Mouse (Mus musculus) erythroid progenitor cell, adult 5-6 weeks (primary cell): ENCODE measurements around the gene Pnp. TPM values are rescaled to one million over a fixed set of nuclear protein-coding genes. Genes with fewer than 3 reads are reported as not detected.
"Not testable (repeated sequence)": the region's sequence is repeated elsewhere in the genome, so short reads cannot be mapped to it uniquely, and the experiment has no call there.

Experiments
- ATAC-seq: replicated peaks from 2 replicates; pipeline ENCODE4 v1.8.0; 2016; ENCODE audit warnings: moderate number of reproducible peaks, mild to moderate bottlenecking, moderate TSS enrichment, inconsistent platforms; ENCODE audit not compliant: poor library complexity, low FRiP score, severe bottlenecking
- total RNA-seq, 2 experiments: library from RNA; stranded (forward) in 1 of 2; stranded (reverse) in 1 of 2; fragments of 150-400 nt in 1 of 2; fragments of 186-747, 209-891 nt in 1 of 2; gene quantifications; 2 replicates each; pipeline versions ENCODE4 v1.2.3 to v1.2.4; 2015 to 2017; ENCODE audit warnings: low replicate concordance in 2 of 2

The Pnp gene
- total RNA-seq (2015; ENCODE audit: low replicate concordance) (256 and 266 TPM in 2 replicates), total RNA-seq (2017; ENCODE audit: low replicate concordance) (218 and 252 TPM in 2 replicates)

DNA sequence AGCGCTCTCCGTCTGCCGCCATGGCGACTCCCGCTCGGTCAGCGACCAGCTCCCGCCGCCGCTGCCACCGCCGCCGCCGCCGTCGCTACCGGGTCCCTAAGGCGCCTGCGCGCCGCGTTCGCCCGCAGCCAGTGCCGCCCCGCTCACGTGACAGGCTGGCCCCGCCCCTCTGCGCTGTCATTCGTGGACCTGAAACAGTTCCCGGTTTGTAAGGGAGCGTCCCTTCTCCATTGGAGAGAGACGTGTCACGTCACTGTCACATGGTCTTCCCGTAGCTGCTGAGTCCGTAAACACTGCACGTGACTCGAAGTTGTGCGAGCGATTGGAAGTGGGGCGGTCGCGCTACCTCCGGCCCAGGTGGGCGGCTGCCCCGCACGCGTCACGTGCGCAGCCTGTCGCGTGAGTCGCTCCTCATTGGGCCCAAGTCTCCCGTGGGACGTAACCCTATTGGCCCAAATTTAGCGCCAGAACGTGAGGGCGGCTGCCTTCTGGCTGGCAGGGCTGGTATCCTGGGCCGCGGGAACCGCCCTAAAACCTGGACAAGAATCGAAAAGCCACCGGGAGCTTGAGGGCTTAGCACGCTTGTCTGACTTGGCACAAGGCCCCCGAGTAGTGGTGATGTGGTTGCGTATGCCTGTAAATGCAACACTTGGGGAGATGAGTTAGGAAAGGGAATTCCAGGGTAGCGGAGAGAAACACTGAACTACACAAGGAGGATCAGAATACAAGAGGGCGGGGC is at the start of gene Pnp, which contains the start of gene Pip4p1:
Gene Pnp (plus strand): TSS at position 329 of the 739 bp plus-strand sequence.
Gene Pip4p1 (minus strand): TSS at position 103 of the 739 bp plus-strand sequence.
- peak; percentile 94 for ATAC-seq

DNA sequence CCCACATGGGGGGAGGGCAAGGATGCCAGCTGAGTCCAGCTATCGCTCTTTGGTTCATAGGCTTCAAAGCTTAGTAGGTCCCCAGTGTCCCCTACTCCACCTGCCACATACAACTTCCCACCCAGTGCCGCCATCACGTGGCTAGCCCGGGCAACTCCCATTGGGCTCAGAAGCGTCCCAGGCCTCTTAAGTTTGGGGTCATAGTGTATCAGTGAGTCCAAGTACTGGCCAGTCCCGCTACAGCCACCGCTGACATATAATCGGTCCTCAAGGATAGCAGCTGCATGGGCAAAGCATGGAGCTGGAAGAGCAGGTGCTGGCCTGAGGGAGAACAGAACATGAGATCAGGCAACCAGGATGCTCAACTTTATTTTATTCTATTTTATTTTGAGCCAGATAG is 39.3 kb upstream of the Pnp start:
- no peak for ATAC-seq

DNA sequence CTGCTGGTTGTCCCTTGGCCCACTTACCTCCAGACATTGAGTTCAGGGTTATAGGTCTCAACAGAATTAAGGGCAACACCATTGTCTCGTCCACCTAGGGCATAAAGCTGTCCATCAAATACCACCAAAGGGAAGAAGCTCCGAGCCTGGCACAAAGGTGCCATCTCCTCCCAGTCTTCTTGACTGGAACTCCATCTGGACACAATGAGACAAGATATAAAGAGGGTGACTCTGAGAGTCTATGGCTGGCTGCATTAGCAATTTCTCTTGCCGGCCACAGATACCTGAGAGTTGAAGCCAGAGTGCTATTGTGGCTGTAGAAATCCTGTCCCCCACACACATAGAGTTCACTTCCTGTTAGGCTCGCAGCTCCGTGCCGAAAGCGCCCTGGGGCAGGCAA is 38.8 kb upstream of the Pnp start:
- no peak for ATAC-seq

DNA sequence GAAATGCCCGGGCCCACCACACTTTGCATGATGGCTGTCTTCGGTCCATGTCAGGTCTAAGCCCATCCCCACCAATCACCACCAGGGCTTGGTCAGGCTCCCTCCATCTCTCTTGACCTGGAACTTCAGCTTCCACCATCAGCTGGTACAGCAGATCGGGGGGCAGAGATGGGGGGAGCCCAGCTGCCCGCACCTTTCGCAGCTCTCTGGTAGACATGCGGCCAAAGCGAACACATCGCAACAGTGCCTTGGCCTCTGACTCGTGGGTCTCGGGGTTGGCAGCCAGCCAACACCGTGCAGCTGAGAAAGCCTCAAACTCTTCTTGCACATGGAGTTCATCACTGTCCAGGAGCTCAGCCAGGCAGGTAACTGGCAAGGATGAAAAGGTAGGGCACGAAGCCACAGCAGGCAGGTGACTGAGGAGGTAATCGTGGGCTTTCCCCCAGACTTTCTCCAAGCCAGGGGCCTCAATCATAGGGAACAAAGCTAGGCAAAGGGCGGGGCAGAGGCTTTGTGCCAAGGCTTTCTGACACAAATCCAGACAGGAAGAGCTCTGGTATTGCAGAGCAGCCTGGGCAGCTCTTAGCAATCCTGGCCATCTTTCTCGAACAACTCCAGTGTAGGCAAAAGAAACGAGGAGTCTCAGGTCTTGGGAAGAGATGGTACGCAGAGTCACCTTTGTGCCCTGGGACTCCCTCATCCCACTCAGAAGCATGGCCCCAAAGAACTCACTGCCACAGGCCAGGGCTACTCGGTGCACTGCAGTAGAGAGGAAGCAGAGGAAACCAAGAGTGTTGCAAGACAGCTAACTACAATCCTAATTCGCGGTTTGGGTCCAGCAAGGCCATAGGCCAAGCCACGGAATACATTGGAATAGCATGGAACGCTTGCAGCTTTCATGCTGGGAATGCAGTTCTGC is 38.1 kb upstream of the Pnp start:
- no peak for ATAC-seq

DNA sequence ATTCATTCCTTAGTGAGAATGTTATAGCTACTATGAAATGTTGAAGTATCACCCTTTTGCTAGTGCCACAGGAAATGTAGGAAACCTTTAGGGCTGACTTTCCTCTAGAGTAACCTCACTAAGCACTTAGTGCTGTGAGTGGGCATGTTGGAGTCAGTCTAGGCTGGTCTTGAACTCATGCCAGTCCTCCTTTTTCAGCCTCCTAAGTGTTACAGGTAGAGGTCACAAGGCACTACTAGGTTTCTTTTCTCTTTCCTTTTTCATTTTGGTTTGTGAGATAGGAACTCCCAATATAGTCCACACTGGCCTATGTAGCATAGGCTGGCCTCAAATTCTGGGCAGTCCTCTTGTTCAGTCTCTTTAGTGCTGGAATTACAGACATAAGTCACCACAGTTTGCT is 35.5 kb upstream of the Pnp start:
- no peak for ATAC-seq

DNA sequence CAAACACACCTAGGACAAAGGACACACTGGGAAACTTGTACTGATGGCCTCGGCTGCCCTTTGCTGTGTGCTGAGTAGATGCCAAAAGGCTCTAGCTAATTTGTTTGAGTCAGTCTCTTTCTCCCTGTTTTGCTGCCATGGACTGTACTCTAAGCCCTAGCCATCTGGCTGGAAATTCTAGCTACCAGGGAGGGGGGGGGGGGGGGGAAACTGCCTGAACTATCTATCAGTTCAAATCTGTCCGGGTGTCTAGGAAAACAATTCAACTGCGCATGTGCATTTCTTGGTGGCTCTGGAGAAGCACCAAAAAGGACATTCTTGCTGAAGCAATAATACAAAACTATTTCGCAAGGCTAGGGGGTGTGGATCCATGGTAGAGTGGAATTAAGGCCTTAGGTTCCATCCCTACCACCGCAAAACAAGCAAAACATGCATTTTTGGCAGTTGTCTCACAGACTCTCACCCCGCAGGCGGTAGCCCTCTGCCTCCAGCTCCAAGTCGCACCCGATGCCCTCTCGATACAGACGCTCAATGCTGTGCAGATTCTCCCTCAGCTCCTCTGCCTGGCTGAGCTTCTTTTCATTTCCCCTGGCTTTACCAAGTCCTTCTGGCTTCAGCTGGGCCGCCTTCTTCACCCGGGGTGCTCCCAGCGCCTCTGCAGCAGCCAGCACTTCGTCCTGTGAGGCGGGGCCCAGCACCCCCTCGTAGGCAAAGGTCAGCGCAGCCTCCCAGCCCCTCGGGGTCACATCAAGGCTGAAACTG is 34.7 kb upstream of the Pnp start:
- ATAC-seq = no peak

DNA sequence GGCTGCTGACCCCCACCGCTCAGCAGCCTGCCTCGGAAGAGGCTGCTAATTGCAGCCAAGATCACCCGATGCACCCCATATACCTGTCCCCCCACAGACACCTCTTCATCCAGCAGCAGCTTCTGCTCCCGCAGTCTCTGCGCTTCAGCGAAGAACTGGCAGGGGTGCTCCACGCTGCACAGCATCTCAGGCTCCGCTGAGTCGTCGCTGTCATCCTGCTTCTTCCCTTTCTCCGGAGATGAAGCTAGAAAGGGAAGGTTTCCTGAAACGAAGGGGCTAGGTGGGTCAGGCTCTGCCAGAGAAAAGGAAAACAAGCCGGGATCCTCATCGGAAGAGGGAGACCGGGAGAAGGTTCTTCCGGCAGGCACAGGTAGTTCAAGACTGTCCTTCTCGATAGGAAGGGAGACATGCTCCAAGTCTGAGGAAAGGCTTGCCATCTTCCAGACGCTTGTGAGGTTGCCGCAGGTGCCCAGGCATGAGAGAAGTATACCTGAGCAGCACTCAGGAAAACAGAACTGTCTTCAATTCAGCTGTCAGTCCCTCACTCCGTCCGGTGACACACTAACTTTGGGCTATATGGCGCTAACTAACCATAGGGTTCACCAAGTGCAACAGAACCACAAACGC is 34.0 kb upstream of the Pnp start:
- no peak for ATAC-seq

DNA sequence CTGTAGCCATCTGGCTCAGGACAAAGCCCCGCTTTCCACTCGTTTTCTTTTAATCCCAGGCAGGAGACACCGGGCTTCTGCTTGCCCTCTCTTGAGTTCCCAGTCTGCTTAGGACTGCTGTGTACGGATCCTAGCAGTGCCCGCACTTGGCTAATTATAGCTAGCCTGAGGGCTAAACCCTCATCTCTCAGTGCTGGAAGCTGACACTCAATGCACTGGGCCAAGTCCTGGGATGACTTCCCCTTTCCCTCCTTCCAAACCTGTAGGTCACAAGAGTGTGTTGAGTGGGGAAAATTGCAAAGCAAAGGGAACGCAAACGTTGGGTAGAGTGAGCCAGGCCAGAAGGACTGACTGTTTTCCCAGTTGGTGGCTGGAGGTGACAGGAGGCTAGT is 33.5 kb upstream of the Pnp start, which contains the start of gene Klhl33:
Gene Klhl33 (minus strand): TSS at position 134 of the 392 bp plus-strand sequence.
- ATAC-seq = no peak

DNA sequence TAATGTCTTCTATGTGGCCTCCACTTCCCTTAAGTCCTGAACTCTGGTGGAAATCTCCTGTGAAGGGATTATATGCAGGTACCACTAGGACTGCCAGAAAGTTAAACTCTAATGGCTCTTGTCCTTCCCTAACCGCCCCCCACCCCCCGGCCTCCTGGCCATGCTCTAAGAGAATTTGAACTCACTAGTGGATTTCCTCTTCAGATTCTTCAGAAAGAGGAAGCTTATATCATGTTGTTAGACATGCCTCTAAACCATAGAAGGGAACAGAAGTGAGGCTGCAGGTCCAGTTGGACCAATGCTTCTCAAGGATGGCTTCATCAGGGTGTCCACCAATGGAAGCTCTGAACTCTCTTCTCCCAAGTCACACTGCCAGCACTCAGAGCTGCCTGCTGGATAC is 32.9 kb upstream of the Pnp start:
- not testable (repeated sequence) for ATAC-seq

DNA sequence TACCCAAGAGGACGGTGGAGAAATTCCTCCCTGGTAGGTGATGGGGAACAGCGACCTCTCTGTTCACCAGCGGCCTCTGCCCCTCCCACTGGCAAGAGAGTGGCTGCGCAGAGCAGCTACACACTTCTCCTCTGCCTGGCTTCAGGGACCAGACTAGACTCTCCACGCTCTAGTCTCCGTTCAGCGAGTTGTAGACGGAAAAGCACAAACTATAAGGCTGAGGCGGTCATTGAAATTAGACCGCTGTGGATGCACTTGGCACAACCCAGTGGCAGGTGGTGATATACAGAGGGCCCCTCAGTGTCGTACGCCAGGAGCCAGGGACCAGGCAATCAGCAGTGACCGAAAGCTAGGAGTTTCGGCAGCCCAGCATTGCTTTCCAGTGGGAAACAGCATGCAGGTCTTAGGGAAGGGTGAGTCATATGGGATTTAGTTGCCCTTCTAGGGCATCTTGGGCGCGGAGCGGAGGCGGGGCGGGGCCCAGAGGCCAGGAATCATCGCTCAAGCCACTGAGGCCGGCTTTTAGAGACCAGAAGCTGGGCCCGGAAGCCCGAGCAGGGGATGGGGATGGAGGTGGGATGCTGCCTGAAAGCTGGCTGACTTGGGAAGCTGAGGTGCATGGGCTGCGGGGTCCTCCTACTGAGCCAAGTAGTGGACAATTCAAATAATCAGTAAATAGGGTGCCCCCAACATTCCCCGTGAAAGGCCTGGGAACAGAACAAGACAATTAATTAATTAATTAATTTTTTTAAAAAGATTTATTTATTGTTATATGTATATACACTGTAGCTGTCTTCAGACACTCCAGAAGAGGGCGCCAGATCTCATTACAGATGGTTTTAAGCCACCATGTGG is 26.7 kb upstream of the Pnp start:
- peak; percentile 62; the same call in 1 of the 2 replicates for ATAC-seq

DNA sequence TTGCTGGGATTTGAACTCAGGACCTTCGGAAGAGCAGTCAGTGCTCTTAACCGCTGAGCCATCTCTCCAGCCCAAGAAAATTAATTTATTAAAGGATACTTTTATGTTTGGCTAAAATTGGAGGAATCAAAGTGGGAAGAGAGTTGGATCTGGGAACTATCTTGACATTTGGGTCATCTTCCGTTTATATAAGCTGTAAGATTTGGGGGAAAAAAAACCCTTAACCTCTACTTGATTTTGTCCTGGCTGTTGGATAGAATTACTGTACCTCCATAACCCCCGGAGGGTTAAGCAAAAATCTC is 26.1 kb upstream of the Pnp start:
- ATAC-seq = no peak

DNA sequence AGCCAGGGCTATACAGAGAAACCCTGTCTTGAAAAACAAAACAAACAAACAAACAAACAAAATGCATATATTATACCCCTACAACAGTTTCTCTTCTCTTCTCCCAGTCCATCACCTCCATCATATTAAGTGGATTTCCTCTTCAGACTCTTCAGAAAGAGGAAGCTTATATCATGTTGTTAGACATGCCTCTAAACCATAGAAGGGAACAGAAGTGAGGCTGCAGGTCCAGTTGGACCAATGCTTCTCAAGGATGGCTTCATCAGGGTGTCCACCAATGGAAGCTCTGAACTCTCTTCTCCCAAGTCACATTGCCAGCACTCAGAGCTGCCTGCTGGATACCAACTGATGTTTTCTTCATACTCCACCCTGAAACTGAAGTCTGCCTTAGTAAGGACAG is 25.6 kb upstream of the Pnp start:
- not testable (repeated sequence) for ATAC-seq

DNA sequence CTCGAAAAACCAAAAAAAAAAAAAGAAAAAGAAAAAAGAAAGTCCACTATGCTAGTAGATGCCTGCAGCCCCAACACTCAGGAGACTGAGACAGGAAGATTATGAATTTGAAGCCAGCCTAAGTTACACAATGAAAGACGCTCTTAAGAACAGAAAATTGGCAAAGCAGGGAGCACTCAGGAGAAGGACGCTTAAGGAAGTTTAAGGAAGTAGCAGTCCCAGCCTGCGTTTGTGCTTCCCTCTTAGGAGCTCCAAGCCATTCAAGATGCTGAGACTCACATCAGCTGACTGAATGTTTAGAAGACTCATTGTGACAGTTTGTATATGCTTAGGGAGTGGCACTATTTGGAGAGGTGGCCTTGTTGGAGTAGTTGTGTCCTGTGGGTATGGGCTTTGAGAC is 22.8 kb upstream of the Pnp start:
- no peak for ATAC-seq

DNA sequence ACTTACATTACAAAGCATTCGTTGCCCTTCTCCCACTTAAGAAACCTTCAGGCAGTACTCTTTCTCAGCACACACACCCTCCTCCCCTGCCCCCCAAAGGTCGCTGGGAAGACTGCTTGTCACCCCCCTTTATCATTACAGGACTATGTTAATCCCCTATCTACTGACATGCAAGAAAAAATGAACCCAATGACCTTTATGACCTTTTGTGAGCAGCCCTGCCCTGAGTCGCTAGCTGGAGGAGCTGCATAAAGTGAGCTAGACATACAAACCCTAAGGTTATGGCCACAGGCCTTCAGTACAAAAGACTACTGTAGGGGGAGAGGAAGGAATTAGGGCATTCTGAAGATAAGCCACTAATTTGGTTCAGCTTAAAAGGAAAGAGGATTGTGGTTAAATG is 19.5 kb upstream of the Pnp start:
- ATAC-seq = no peak

DNA sequence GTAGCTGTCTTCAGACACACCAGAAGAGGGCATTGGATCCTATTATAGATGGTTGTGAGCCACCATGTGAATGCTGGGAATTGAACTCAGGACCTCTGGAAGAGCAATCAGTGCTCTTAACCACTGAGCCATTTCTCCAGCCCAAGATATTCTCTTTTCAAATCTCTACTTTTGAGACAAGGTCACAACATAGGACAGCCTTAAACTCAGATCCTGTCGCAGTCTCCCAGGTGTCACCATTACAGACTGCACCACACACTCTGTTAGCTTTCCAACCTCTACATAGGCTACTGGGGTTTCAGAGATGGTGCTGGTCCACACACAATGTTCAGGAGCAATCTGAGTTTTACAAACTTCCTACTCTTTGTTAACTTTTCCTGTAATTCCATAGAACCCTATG is 7.4 kb upstream of the Pnp start:
- ATAC-seq = not testable (repeated sequence)

DNA sequence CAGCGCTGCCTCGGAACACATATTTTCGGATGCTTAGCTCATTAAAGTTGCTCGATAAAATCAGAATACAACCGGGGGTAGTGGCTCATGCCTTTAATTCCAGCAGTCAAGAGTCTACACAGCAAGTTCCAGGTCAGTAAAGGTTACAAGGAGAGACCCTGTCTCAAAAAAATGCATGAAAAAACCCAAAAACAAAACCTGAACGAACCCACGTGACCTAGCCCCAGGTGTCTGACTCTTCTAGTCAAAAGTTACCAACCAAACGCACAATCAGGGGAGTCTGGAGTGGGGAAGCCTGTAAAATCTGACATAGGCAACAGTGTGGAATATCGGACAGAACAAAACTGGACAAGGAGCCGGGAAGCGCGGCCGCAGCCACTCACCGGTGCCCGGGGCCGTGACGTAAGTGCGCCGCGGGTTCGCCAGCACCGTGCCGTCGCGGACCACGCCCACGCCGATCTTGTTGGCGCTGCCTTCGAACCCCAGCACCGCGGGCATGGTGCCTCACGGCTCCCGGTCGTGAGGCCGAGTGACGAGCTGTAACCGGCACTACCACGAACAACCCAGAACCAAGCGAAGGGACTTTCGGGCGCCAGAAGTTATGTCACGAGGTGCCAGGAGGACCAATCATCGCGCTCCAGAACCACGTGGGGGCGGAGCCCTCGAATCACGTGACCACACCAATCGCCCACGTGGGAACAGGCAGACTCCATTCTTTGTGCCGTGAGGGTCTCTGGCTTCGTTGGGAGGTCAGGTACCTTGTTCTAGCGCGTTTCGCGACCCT is 6.4 kb upstream of the Pnp start, which contains the start of the genes Osgep and Apex1:
Gene Osgep (minus strand): TSS at position 613 of the 784 bp plus-strand sequence.
Gene Apex1 (plus strand): TSS at position 688 of the 784 bp plus-strand sequence.
- ATAC-seq = peak; percentile 90

DNA sequence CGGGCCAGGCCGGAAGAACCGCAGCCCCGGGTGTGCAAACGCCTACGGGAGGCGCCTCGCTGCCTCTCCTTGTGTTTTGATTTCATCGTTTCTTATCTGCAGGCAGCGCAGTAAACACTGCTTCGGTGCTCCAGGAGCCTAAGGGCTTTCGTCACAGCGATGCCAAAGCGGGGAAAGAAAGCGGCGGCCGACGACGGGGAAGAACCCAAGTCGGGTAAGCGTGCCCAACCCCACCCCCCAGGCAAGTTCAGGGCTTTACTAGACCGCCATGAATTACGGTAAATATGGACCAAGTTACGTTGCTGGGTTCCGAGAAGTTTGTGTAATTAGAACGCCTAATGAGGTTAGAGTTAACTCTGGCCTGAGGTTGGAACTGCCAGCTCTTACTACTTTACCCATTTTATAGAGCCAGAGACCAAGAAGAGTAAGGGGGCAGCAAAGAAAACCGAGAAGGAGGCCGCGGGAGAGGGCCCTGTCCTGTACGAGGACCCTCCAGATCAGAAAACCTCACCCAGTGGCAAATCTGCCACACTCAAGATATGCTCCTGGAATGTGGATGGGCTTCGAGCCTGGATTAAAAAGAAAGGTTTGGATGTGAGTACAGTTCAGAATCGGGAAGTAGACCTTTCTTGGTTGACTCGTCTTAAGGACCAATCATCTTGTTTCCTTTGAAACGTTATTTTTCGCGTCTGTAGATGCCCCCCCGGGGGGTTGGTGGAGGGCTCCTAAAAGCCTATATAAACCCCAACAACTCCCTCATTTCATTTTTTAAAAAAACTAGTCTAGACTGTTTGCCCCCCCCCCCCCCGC is 5.6 kb upstream of the Pnp start:
- peak; percentile 61 for ATAC-seq
